Mouse (Mus musculus) myocyte (in vitro differentiated cells): ENCODE data around the gene Agbl2. TPM values are rescaled to one million over a fixed set of nuclear protein-coding genes. Genes with fewer than 3 reads are reported as not detected.

Experiments used
- H3K27me3 ChIP-seq: one replicate; pipeline ENCODE4 v1.6.1; 2011; ENCODE audit not compliant: control insufficient read depth, insufficient read depth, insufficient read length
- H3K36me3 ChIP-seq: one replicate; pipeline ENCODE4 v1.6.1; 2011; ENCODE audit not compliant: control insufficient read depth, insufficient read depth
- H3K4me2 ChIP-seq: one replicate; pipeline ENCODE4 v1.6.1; 2011; ENCODE audit warnings: low read depth, control low read depth
- H3K4me3 ChIP-seq: one replicate; pipeline ENCODE4 v1.5.1; 2011; ENCODE audit warnings: mild to moderate bottlenecking, control low read depth, moderate library complexity
- H3K79me2 ChIP-seq: one replicate; pipeline ENCODE4 v1.6.1; 2011; ENCODE audit not compliant: control insufficient read depth, insufficient read depth
- H3ac ChIP-seq: one replicate; pipeline ENCODE4 v1.6.1; 2011; ENCODE audit not compliant: control insufficient read depth, insufficient read length
- CEBPB ChIP-seq: IDR thresholded peaks from 2 replicates; pipeline ENCODE4 v1.6.1; 2011; ENCODE audit warnings: mild to moderate bottlenecking, moderate library complexity; ENCODE audit not compliant: poor library complexity, insufficient read depth, severe bottlenecking
- E2F4 ChIP-seq: IDR thresholded peaks from one replicate; pipeline ENCODE4 v1.6.1; 2011; ENCODE audit warnings: mild to moderate bottlenecking, control low read depth, moderate library complexity; ENCODE audit not compliant: insufficient read depth
- MAX ChIP-seq: IDR thresholded peaks from one replicate; pipeline ENCODE4 v1.6.1; 2011; ENCODE audit warnings: low read depth, mild to moderate bottlenecking, control low read depth
- MYOD1 ChIP-seq, 3 experiments: IDR thresholded peaks; one replicate each; pipeline ENCODE4 v1.6.1; 2011; ENCODE audit warnings: control low read depth in 2 of 3, low read depth in 2 of 3, mild to moderate bottlenecking in 2 of 3, moderate library complexity in 1 of 3; ENCODE audit not compliant: insufficient read length in 2 of 3, control insufficient read depth in 1 of 3
- MYOG ChIP-seq, 3 experiments: IDR thresholded peaks; one replicate each; pipeline ENCODE4 v1.6.1; 2011; ENCODE audit warnings: control low read depth in 2 of 3, low read depth in 2 of 3, mild to moderate bottlenecking in 2 of 3; ENCODE audit not compliant: insufficient read length in 2 of 3, control insufficient read depth in 1 of 3, insufficient read depth in 1 of 3
- POLR2A ChIP-seq: IDR thresholded peaks from one replicate; pipeline ENCODE4 v1.6.1; 2011; ENCODE audit warnings: low read depth, mild to moderate bottlenecking, control low read depth, moderate library complexity; ENCODE audit not compliant: insufficient read length
- POLR2AphosphoS2 ChIP-seq: IDR thresholded peaks from one replicate; pipeline ENCODE4 v1.6.1; 2011; ENCODE audit warnings: low read depth, control low read depth; ENCODE audit not compliant: insufficient read length
- REST ChIP-seq: IDR thresholded peaks from one replicate; pipeline ENCODE4 v1.6.1; 2011; ENCODE audit warnings: mild to moderate bottlenecking, control low read depth, moderate library complexity; ENCODE audit not compliant: insufficient read depth, insufficient read length
- SRF ChIP-seq: IDR thresholded peaks from one replicate; pipeline ENCODE4 v1.6.1; 2011; ENCODE audit warnings: low read depth; ENCODE audit not compliant: control insufficient read depth, insufficient read length
- TCF12 ChIP-seq: IDR thresholded peaks from one replicate; pipeline ENCODE4 v1.6.1; 2011; ENCODE audit warnings: mild to moderate bottlenecking, control low read depth; ENCODE audit not compliant: poor library complexity, insufficient read depth, severe bottlenecking
- TCF3 ChIP-seq: IDR thresholded peaks from one replicate; pipeline ENCODE4 v1.6.1; 2011; ENCODE audit warnings: low read depth, control low read depth; ENCODE audit not compliant: insufficient read length
- USF1 ChIP-seq: IDR thresholded peaks from one replicate; pipeline ENCODE4 v1.6.1; 2011; ENCODE audit warnings: low read depth, mild to moderate bottlenecking, control low read depth, moderate library complexity
- polyA plus RNA-seq: library from polyadenylated mRNA; unstranded; fragments of >200 nt; fragmentation: generic; extraction: Trizol; gene quantifications from one replicate; pipeline ENCODE4 v1.2.1, GENCODE M21; 2012; ENCODE audit warnings: missing spikeins

Agbl2 gene
- polyA plus RNA-seq, 1 experiment, result not detected

GRCm38 (mm10) chr2:90870136-90870601 is 87.6 kb downstream of the Agbl2 start:
- TF ChIP-seq MAX (no peak), E2F4 (no peak), POLR2AphosphoS2 (peak; percentile 21), CEBPB (0 out of 2 replicates have a peak, but pooled peaks have one; percentile 48), TCF3 (no peak), REST (no peak), POLR2A (peak; percentile 17), SRF (no peak), USF1 (no peak), TCF12 (peak; percentile 64), MYOG (IDR thresholded peaks at IDR 0.05; ENCODE audit: control insufficient read depth in 1 of 3, insufficient read depth in 1 of 3, insufficient read length in 2 of 3, low read depth in 2 of 3) (peak; percentile 70 to 88 (median 85)), MYOD1 (IDR thresholded peaks at IDR 0.05; ENCODE audit: control insufficient read depth in 1 of 3, insufficient read length in 2 of 3, low read depth in 2 of 3) (peak; percentile 35 to 89 (median 81))
- H3K27me3 ChIP-seq, result no peaks in the 10 kb centered on the region
- H3K79me2 ChIP-seq, result no peaks in the 10 kb centered on the region
- H3K4me3 ChIP-seq, result no peak overlapping the region
- H3K4me2 ChIP-seq, result peak overlapping the region; percentile 73
- H3K36me3 ChIP-seq, result peaks cover 16% of the 10 kb centered on the region
- no peak overlapping the region for H3ac ChIP-seq

- peak; percentile 95 for TF ChIP-seq TCF12
- TF ChIP-seq MYOD1 (IDR thresholded peaks at IDR 0.05; ENCODE audit: control insufficient read depth in 1 of 3, insufficient read length in 2 of 3, low read depth in 2 of 3), result peak; percentile 96 to 100 (median 100)
- TF ChIP-seq TCF3, result peak; percentile 61
- peak in 1 of 3 experiments; percentile 55 for TF ChIP-seq MYOG (IDR thresholded peaks at IDR 0.05; ENCODE audit: control insufficient read depth in 1 of 3, insufficient read depth in 1 of 3, insufficient read length in 2 of 3, low read depth in 2 of 3)
- no peak for TF ChIP-seq USF1
- Histone ChIP-seq H3K36me3 (peaks cover 7% of the 10 kb centered on the region), H3ac (no peak overlapping the region), H3K79me2 (no peaks in the 10 kb centered on the region), H3K27me3 (no peaks in the 10 kb centered on the region), H3K4me3 (no peak overlapping the region), H3K4me2 (peak overlapping the region; percentile 73)
Observed at GRCm38 (mm10) chr2:90871180-90871961, 88.8 kb downstream of the Agbl2 start.

- Histone ChIP-seq H3K4me3 (no peak overlapping the region), H3K79me2 (no peaks in the 10 kb centered on the region), H3K36me3 (no peaks in the 10 kb centered on the region), H3K4me2 (no peak overlapping the region), H3ac (no peak overlapping the region), H3K27me3 (no peaks in the 10 kb centered on the region)
- TF ChIP-seq MYOD1 (IDR thresholded peaks at IDR 0.05; ENCODE audit: control insufficient read depth in 1 of 3, insufficient read length in 2 of 3, low read depth in 2 of 3) (no peak), TCF12 (no peak), CEBPB (no peak), E2F4 (no peak), MAX (no peak), USF1 (no peak), REST (no peak), MYOG (IDR thresholded peaks at IDR 0.05; ENCODE audit: control insufficient read depth in 1 of 3, insufficient read depth in 1 of 3, insufficient read length in 2 of 3, low read depth in 2 of 3) (no peak), TCF3 (no peak), SRF (no peak), POLR2A (no peak), POLR2AphosphoS2 (no peak)
Observed at GRCm38 (mm10) chr2:90874025-90874424, 91.5 kb downstream of the Agbl2 start.

GRCm38 (mm10) chr2:90875239-90875638 is 92.7 kb downstream of the Agbl2 start:
- TF ChIP-seq POLR2AphosphoS2 (no peak), E2F4 (no peak), TCF12 (no peak), MAX (no peak), MYOG (IDR thresholded peaks at IDR 0.05; ENCODE audit: control insufficient read depth in 1 of 3, insufficient read depth in 1 of 3, insufficient read length in 2 of 3, low read depth in 2 of 3) (no peak), TCF3 (no peak), REST (no peak), POLR2A (no peak), USF1 (no peak), SRF (no peak), MYOD1 (IDR thresholded peaks at IDR 0.05; ENCODE audit: control insufficient read depth in 1 of 3, insufficient read length in 2 of 3, low read depth in 2 of 3) (no peak)
- Histone ChIP-seq H3K36me3 (no peaks in the 10 kb centered on the region), H3ac (no peak overlapping the region), H3K27me3 (no peaks in the 10 kb centered on the region), H3K79me2 (no peaks in the 10 kb centered on the region), H3K4me2 (no peak overlapping the region), H3K4me3 (no peak overlapping the region)
